In the genomic region with DNA sequence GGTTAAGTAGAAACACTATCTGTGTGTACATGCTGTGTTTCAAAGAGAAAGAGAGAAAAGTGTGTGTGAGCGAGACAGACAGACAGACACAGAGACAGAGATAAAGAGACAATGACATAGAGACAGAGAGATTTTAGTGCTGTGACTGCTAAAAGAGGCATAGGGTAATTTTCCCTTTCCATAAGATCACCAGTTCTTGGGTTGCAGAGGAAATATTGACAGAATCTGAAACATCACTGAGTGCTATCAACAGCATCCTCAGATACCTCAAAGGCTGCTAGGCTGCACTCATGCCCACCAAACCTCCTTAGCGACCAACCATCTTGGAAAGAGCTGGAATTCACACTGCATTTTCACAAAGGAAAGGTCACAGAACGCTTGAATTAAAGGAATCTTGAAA, we compare ENCODE assay signal across 36 mouse cellular contexts.
"Had no signal": no experiment of that assay in that cellular context is flagged by ENCODE, and none has a peak within 500 bp of the region (broad histone marks: within the 10 kb centered on the region; RNA-seq: fewer than 3 reads in every experiment).

No protein-coding gene starts in this region.

- H3K36me3 ChIP-seq: heart, embryonic 10.5 days; heart, embryonic 12.5 days; heart, embryonic 13.5 days; heart, embryonic 15.5 days; hindbrain, embryonic 10.5 days; hindbrain, embryonic 12.5 days; hindbrain, embryonic 13.5 days; hindbrain, embryonic 15.5 days; intestine, embryonic 15.5 days; kidney, embryonic 15.5 days had no signal

- H3K27ac ChIP-seq: heart, embryonic 10.5 days; heart, embryonic 13.5 days; heart, embryonic 15.5 days; hindbrain, embryonic 10.5 days; hindbrain, embryonic 12.5 days; hindbrain, embryonic 13.5 days; hindbrain, embryonic 14.5 days; hindbrain, embryonic 15.5 days; hindbrain, postnatal 0 days; intestine, embryonic 15.5 days; kidney, embryonic 15.5 days; kidney, postnatal 0 days; layer of hippocampus, adult 2 months; left cerebral cortex, adult 2 months had no signal

- H3K9me3 ChIP-seq: heart, embryonic 10.5 days; heart, embryonic 13.5 days; heart, embryonic 15.5 days; hindbrain, embryonic 10.5 days; hindbrain, embryonic 12.5 days; hindbrain, embryonic 13.5 days; hindbrain, embryonic 15.5 days; intestine, embryonic 15.5 days; kidney, embryonic 15.5 days had no signal

- H3K4me2 ChIP-seq: heart, embryonic 11.5 days; heart, embryonic 12.5 days; heart, embryonic 13.5 days; heart, embryonic 15.5 days; hindbrain, embryonic 12.5 days; hindbrain, embryonic 13.5 days; hindbrain, embryonic 14.5 days; hindbrain, embryonic 15.5 days; intestine, embryonic 15.5 days; kidney, embryonic 15.5 days had no signal

- H3K4me1 ChIP-seq: heart, embryonic 10.5 days; heart, embryonic 12.5 days; heart, embryonic 13.5 days; heart, embryonic 15.5 days; hindbrain, embryonic 10.5 days; hindbrain, embryonic 12.5 days; hindbrain, embryonic 13.5 days; hindbrain, embryonic 15.5 days; intestine, embryonic 15.5 days; kidney, embryonic 15.5 days had no signal

- H3K27me3 ChIP-seq: heart, embryonic 12.5 days; heart, embryonic 13.5 days; heart, embryonic 15.5 days; hindbrain, embryonic 12.5 days; hindbrain, embryonic 13.5 days; hindbrain, embryonic 15.5 days; intestine, embryonic 15.5 days; kidney, embryonic 15.5 days had no signal

- H3K9ac ChIP-seq: heart, embryonic 12.5 days; heart, embryonic 13.5 days; heart, embryonic 15.5 days; hindbrain, embryonic 12.5 days; hindbrain, embryonic 13.5 days; hindbrain, embryonic 14.5 days; hindbrain, embryonic 15.5 days; intestine, embryonic 15.5 days; kidney, embryonic 15.5 days had no signal

- DNase-seq: heart, postnatal 10 days; heart, postnatal 14 days; heart, postnatal 36 days; heart, postnatal 4 days; kidney, adult 11 months; kidney, adult 18-20 months; kidney, adult 2 months; kidney, adult 8-10 months; kidney, adult 9 months; kidney, postnatal 10 days; kidney, postnatal 14 days; kidney, postnatal 25 days; kidney, postnatal 36 days; kidney, postnatal 4 days; layer of hippocampus, adult 9-11 months; layer of hippocampus, postnatal 36 days had no signal

- H3K4me3 ChIP-seq: heart, embryonic 10.5 days; heart, embryonic 12.5 days; heart, embryonic 13.5 days; heart, embryonic 15.5 days; hindbrain, embryonic 10.5 days; hindbrain, embryonic 12.5 days; hindbrain, embryonic 13.5 days; hindbrain, embryonic 15.5 days; intestine, embryonic 15.5 days; kidney, embryonic 15.5 days; layer of hippocampus, adult 2 months; left cerebral cortex, adult 2 months had no signal

- ATAC-seq: hindbrain, embryonic 16.5 days; hindbrain, postnatal 0 days; inflammation-experienced regulatory T-cells, adult 6 months; intestine, embryonic 15.5 days; intestine, embryonic 16.5 days; intestine, postnatal 0 days had no signal
